Mouse (Mus musculus) subcutaneous adipose tissue, adult 2 months (tissue): ENCODE data around the gene Cd86. TPM values are rescaled to one million over a fixed set of nuclear protein-coding genes. Genes with fewer than 3 reads are reported as not detected.

Source experiments
- polyA plus RNA-seq: library from polyadenylated mRNA; depleted of rRNA; stranded (reverse); fragments of >200 nt; gene quantifications from 2 replicates; pipeline ENCODE4 v1.2.3, GENCODE M21; 2012; ENCODE audit warnings: low replicate concordance; rRNA removed

Gene Cd86
- polyA plus RNA-seq = 3.3 TPM in 2 replicates

DNA sequence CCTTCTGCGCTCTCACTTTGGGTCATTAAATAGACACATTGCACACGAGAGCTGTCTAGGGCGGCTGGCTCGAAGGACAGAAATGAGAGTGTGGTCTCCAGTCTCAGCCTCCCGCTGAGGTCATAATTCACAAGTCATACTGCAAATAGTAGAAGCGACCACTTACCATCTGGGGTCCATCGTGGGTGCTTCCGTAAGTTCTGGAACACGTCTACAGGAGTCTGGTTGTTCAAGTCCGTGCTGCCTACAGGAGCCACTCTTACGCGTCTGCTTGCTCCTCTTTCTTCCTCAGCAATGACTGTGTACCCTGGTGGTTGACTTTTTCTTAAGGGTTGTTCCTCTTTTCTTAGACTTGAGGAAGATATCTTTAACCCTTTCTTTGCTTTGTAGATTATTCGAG, at the start of gene Cd86:
Gene Cd86, minus strand, starts transcription at position 300 of the 400 bp plus-strand sequence.

GRCm38 (mm10) chr16:36693818-36694413, 28.0 kb upstream of the Cd86 start, which contains the start of gene Ildr1:
TSS of gene Ildr1 (plus strand) at chr16:36693978.

DNA sequence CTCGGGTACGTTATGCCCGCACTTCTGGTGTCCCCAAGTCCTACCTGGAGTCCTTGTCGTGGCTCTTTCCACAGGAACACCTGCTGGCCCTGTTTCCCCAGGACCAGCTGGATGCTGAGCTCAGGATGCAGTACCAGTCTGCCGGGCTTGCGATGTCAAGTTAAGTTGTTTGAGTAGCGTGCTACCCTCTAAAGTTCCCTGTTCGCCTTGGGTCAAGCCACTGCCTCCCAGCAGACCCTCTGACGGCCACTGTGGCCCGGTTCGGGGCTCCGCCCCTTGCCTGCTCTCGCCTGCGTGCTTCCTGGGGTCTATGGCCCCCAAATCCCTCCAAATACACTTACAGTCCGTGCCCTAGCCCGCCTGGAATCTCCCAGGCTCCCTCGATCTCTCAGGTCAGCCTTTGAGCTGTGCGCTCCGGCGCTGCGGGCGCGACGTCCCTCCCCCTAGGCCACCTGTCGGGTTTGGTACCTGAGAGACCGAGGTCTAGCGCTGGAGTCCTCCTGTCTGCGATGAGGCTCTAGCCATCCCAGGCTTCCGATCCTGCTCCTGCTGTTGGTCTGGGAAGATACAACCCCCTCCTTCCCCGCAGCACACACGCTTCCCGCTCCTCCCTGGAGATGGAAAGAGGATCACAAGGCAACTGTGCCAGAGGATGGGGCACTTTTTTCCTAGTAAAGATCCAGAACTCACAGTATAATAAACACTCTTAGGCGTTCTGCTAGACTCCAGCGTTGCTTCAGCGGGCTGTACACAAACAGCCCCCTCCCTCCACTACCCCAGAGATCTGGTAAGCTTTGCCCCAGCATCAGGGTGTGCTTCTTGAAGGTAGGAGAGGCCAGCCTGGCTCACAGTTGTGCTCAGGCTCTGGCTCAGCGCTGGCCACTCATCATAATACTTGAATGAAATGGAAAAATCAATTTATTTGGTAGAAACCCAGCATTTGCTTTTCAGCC, 104.2 kb downstream of the Cd86 start, which contains the start of gene Casr:
Gene Casr, minus strand, starts transcription at position 756 of the 953 bp plus-strand sequence.

Other genes with a start within 250 kb of the Cd86 start
- not detected in 2 replicates for gene Stfa3, start 210.7 kb downstream of the Cd86 start, polyA plus RNA-seq
- 0.12 TPM in 1 of 2 replicates, not detected in the other for gene Casr, start 103.9 kb downstream of the Cd86 start, polyA plus RNA-seq
- gene Ildr1, start 27.9 kb upstream of the Cd86 start, polyA plus RNA-seq = 0.09 and 9.7 TPM in 2 replicates
- gene Slc15a2, start 118.9 kb upstream of the Cd86 start, polyA plus RNA-seq = 3.3 and 15.4 TPM in 2 replicates
- 2.2 and 4.3 TPM in 2 replicates for gene Iqcb1, start 162.3 kb upstream of the Cd86 start, polyA plus RNA-seq
- gene Eaf2, start 208.9 kb upstream of the Cd86 start, polyA plus RNA-seq = 0.28 and 0.76 TPM in 2 replicates
- 84.5 and 85.0 TPM in 2 replicates for gene Golgb1, start 209.1 kb upstream of the Cd86 start, polyA plus RNA-seq